Mouse (Mus musculus): Measurements from ENCODE around the gene Itga3.

DNA sequence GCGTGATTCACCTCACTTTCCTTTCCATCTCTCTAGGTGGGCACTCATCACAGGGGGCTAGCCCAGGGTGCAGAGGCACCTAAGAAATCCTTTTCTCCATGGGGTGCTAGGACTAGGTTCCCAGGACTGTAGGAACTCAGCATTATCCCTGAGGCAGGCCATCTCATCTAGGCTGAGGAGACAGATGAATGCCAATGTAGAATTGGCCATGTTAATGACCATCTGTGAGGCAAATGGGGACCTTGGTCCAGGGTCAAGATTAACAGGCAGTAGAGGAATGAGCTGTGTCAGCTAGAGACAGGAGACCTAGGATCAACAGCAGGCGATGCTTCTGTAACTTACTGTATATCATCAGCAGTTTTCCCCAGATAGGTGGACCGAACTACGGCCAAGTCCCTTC is 36.8 kb downstream of the Itga3 start:
- no peak for TF ChIP-seq MYC (IDR thresholded peaks at IDR 0.05; ENCODE audit: low read depth, low read length)
- TF ChIP-seq POLR2A (IDR thresholded peaks at IDR 0.05; ENCODE audit: control insufficient read depth in 1 of 2, insufficient read depth in 1 of 2, low read depth in 1 of 2, low read length in 2 of 2, poor library complexity in 1 of 2): no peak
- no peak for TF ChIP-seq CTCF (IDR thresholded peaks at IDR 0.05 in 2 of 3, conservative IDR thresholded peaks at IDR 0.05 in 1 of 3; ENCODE audit: control insufficient read depth in 1 of 3, insufficient read depth in 1 of 3, low read depth in 2 of 3, low read length in 3 of 3, poor library complexity in 1 of 3, severe bottlenecking in 1 of 3)
- no peak for TF ChIP-seq MXI1 (IDR thresholded peaks at IDR 0.05; ENCODE audit: low read depth, low read length)
- TF ChIP-seq MAX (IDR thresholded peaks at IDR 0.05; ENCODE audit: low read length): no peak
- no peak for TF ChIP-seq POLR2AphosphoS2 (IDR thresholded peaks at IDR 0.05; ENCODE audit: low read length)
- no peak for TF ChIP-seq MAFK (IDR thresholded peaks at IDR 0.05; ENCODE audit: borderline replicate concordance, low read depth, low read length)

Data from MEL (cell line).